Mouse (Mus musculus): ENCODE measurements around the gene Sap30l.
A peak's percentile ranks its signal among the peaks of the same experiment; 100 is the strongest.
"Not testable (repeated sequence)": the region's sequence is repeated elsewhere in the genome, so short reads cannot be mapped to it uniquely, and the experiment has no call there.

The Sap30l gene

GRCm38 (mm10) chr11:57800266-57800951 lies 1.0 kb upstream of the Sap30l start:
- DNase-seq (ENCODE audit: low read depth, low spot score) = peak; percentile 43

- no peak for DNase-seq (ENCODE audit: low read depth, low spot score)
These were observed 501 bp downstream of the Sap30l start for GRCm38 (mm10) chr11:57801766-57802510.

- peak; percentile 48 for DNase-seq (ENCODE audit: low read depth, low spot score)
These were observed 1.1 kb downstream of the Sap30l start for GRCm38 (mm10) chr11:57802511-57802870.

GRCm38 (mm10) chr11:57805047-57805446 lies 3.6 kb downstream of the Sap30l start:
- DNase-seq (ENCODE audit: low read depth, low spot score) = peak; percentile 46

- DNase-seq (ENCODE audit: low read depth, low spot score) = no peak
These were observed 7.7 kb downstream of the Sap30l start for GRCm38 (mm10) chr11:57809017-57809731.

- no peak for DNase-seq (ENCODE audit: low read depth, low spot score)
These were observed 8.3 kb downstream of the Sap30l start for GRCm38 (mm10) chr11:57809732-57810098.

- no peak for DNase-seq (ENCODE audit: low read depth, low spot score)
These were observed 9.6 kb downstream of the Sap30l start for GRCm38 (mm10) chr11:57811006-57811405.

- no peak for DNase-seq (ENCODE audit: low read depth, low spot score)
These were observed 10.8 kb downstream of the Sap30l start for GRCm38 (mm10) chr11:57812212-57812611.

GRCm38 (mm10) chr11:57813641-57814040 lies 12.2 kb downstream of the Sap30l start:
- no peak for DNase-seq (ENCODE audit: low read depth, low spot score)

- no peak for DNase-seq (ENCODE audit: low read depth, low spot score)
These were observed 16.8 kb downstream of the Sap30l start for GRCm38 (mm10) chr11:57818189-57818588.

GRCm38 (mm10) chr11:57819999-57820581 lies 18.7 kb downstream of the Sap30l start:
- peak; percentile 81 for DNase-seq (ENCODE audit: low read depth, low spot score)

GRCm38 (mm10) chr11:57823159-57823558 lies 21.7 kb downstream of the Sap30l start:
- not testable (repeated sequence) for DNase-seq (ENCODE audit: low read depth, low spot score)

- no peak for DNase-seq (ENCODE audit: low read depth, low spot score)
These were observed 22.3 kb downstream of the Sap30l start for GRCm38 (mm10) chr11:57823714-57824113.

GRCm38 (mm10) chr11:57825234-57825633 lies 23.8 kb downstream of the Sap30l start:
- peak; percentile 38 for DNase-seq (ENCODE audit: low read depth, low spot score)

- peak; percentile 34 for DNase-seq (ENCODE audit: low read depth, low spot score)
These were observed 25.8 kb downstream of the Sap30l start for GRCm38 (mm10) chr11:57827048-57827914.

- peak; percentile 39 for DNase-seq (ENCODE audit: low read depth, low spot score)
These were observed 26.6 kb downstream of the Sap30l start for GRCm38 (mm10) chr11:57827915-57828545.

- DNase-seq (ENCODE audit: low read depth, low spot score) = no peak
These were observed 27.8 kb downstream of the Sap30l start for GRCm38 (mm10) chr11:57828955-57829870.

- DNase-seq (ENCODE audit: low read depth, low spot score) = no peak
These were observed 28.7 kb downstream of the Sap30l start for GRCm38 (mm10) chr11:57829871-57830775.
